Mouse (Mus musculus): ENCODE results near the gene Ceacam20. TPM values are rescaled to one million over a fixed set of nuclear protein-coding genes. Genes with fewer than 3 reads are reported as not detected.

Gene Ceacam20
- polyA plus RNA-seq, 1 experiment from 2014 or later, result not detected

Other genes starting within 250 kb of the Ceacam20 start
- gene Tomm40, start 250.0 kb upstream of the Ceacam20 start, polyA plus RNA-seq (2015; fragmentation: Nextera tagmentation; extraction: Ambion mirVana), result 155 and 158 TPM in 2 replicates
- gene Nectin2, start 214.9 kb upstream of the Ceacam20 start, polyA plus RNA-seq (2015; fragmentation: Nextera tagmentation; extraction: Ambion mirVana), result 58.9 and 60.4 TPM in 2 replicates
- gene Bcam, start 194.4 kb upstream of the Ceacam20 start, polyA plus RNA-seq (2015; fragmentation: Nextera tagmentation; extraction: Ambion mirVana), result 20.0 and 20.7 TPM in 2 replicates
- gene Cblc, start 168.6 kb upstream of the Ceacam20 start, polyA plus RNA-seq (2015; fragmentation: Nextera tagmentation; extraction: Ambion mirVana), result 0.37 TPM in 1 of 2 replicates, not detected in the other
- gene Bcl3, start 142.6 kb upstream of the Ceacam20 start, polyA plus RNA-seq (2015; fragmentation: Nextera tagmentation; extraction: Ambion mirVana), result 0.92 and 1.4 TPM in 2 replicates
- 15.7 and 17.1 TPM in 2 replicates for gene Gm19345, start 113.4 kb upstream of the Ceacam20 start, polyA plus RNA-seq (2015; fragmentation: Nextera tagmentation; extraction: Ambion mirVana)
- gene Ceacam16, start 104.1 kb upstream of the Ceacam20 start, polyA plus RNA-seq (2015; fragmentation: Nextera tagmentation; extraction: Ambion mirVana), result 0.92 and 2.0 TPM in 2 replicates
- gene Ceacam19, start 77.4 kb upstream of the Ceacam20 start, polyA plus RNA-seq (2015; fragmentation: Nextera tagmentation; extraction: Ambion mirVana), result not detected in 2 replicates
- 9.6 and 10.0 TPM in 2 replicates for gene Pvr, start 44.3 kb upstream of the Ceacam20 start, polyA plus RNA-seq (2015; fragmentation: Nextera tagmentation; extraction: Ambion mirVana)
- not detected in 2 replicates for gene Igsf23, start 14.7 kb upstream of the Ceacam20 start, polyA plus RNA-seq (2015; fragmentation: Nextera tagmentation; extraction: Ambion mirVana)
- not detected in 2 replicates for gene Nlrp9b, start 26.1 kb downstream of the Ceacam20 start, polyA plus RNA-seq (2015; fragmentation: Nextera tagmentation; extraction: Ambion mirVana)
- not detected in 2 replicates for gene Vmn1r91, start 134.3 kb downstream of the Ceacam20 start, polyA plus RNA-seq (2015; fragmentation: Nextera tagmentation; extraction: Ambion mirVana)
- gene Gm16442, start 157.2 kb downstream of the Ceacam20 start, polyA plus RNA-seq (2015; fragmentation: Nextera tagmentation; extraction: Ambion mirVana), result not detected in 2 replicates
- gene Vmn1r93, start 173.7 kb downstream of the Ceacam20 start, polyA plus RNA-seq (2015; fragmentation: Nextera tagmentation; extraction: Ambion mirVana), result not detected in 2 replicates
- not detected in 2 replicates for gene Vmn1r94, start 203.0 kb downstream of the Ceacam20 start, polyA plus RNA-seq (2015; fragmentation: Nextera tagmentation; extraction: Ambion mirVana)
- gene Vmn1r95, start 228.3 kb downstream of the Ceacam20 start, polyA plus RNA-seq (2015; fragmentation: Nextera tagmentation; extraction: Ambion mirVana), result not detected in 2 replicates
- not detected in 2 replicates for gene Gm6164, start 240.2 kb downstream of the Ceacam20 start, polyA plus RNA-seq (2015; fragmentation: Nextera tagmentation; extraction: Ambion mirVana)